Mouse (Mus musculus): ENCODE measurements at regions not wholly inside any gene's neighbourhood (a gene's known extent, or its start where the extent isn't known, plus 50 kb on each side); places are given as distances from the start of the nearest gene placed in this dataset.

- Histone ChIP-seq H3K4me1 (no peaks in the 10 kb centered on the region), H3K9me3 (no peaks in the 10 kb centered on the region), H3K27ac (no peak overlapping the region), H3K4me3 (no peak overlapping the region), H3K36me3 (replicated peaks) (no peaks in the 10 kb centered on the region), H3K27me3 (ENCODE audit: poor library complexity, severe bottlenecking) (no peaks in the 10 kb centered on the region)
- WGBS = 79% methylated on average over 8 of the region's 8 CpGs
- no peak for DNase-seq (ENCODE audit: extremely low spot score, low spot score)
These were observed 629.3 kb upstream of the Fam160b2 start for GRCm38 (mm10) chr14:71228894-71229446.

DNA sequence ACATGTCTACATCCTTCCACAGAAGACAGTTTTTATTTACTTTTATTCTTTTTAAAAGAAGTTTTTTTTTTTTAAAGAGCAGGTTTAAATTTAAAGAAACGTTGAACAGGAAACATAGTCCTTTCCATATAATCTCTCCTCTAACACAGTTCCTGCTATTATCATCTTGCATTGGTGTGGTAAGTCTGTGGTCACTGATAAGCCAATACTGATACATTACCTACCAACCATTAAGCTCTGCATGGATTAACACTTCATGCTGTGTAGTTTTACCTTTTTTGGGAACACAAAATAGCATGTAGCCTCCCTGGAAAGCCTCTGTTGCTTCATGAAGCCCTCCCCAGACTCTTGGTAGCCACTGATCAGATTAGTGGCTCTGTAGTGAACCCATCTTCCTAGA lies 617.4 kb upstream of the Fam160b2 start:
- WGBS = 92% methylated on average over 1 of the region's 1 CpGs
- no peak overlapping the region for H3K27ac ChIP-seq
- no peak overlapping the region for H3K4me3 ChIP-seq
- no peak for DNase-seq (ENCODE audit: extremely low spot score, low spot score)
- no peaks in the 10 kb centered on the region for H3K27me3 ChIP-seq (ENCODE audit: poor library complexity, severe bottlenecking)
- H3K4me1 ChIP-seq = no peaks in the 10 kb centered on the region
- H3K9me3 ChIP-seq = no peaks in the 10 kb centered on the region
- H3K36me3 ChIP-seq (replicated peaks) = no peaks in the 10 kb centered on the region

DNA sequence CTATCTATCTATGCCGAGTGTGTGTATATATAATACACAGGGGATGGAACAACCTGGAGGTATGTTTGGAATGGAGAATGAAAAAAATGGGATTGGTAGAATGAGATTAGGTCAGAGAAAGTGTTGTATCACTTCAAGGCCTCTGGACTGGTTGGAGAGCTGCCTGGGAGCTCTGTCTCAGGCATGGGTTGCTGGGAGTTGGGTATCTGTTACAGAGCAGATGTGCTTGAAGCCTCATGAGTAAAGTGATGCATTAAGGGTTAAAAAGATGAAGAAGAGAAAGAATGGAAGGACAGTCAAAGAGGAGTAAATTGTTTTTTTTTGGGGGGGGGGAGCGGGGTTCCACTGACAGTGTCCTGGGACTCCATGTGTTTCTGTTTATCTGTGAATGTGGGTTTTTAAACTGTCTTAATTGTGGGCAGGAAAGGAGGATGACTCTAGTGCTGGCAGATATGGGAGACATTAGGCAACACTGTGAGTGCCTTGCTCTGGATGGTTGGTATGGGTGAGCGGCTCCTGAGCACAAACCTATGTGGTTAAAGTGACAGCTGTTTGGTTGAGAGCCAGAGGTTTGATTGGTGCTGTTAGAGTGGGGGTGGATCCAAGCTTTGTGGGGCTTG lies 611.8 kb upstream of the Fam160b2 start:
- H3K27ac ChIP-seq = no peak overlapping the region
- H3K36me3 ChIP-seq (replicated peaks) = no peaks in the 10 kb centered on the region
- DNase-seq (ENCODE audit: extremely low spot score, low spot score) = no peak
- H3K9me3 ChIP-seq = no peaks in the 10 kb centered on the region
- no peaks in the 10 kb centered on the region for H3K4me1 ChIP-seq
- no peak overlapping the region for H3K4me3 ChIP-seq
- H3K27me3 ChIP-seq (ENCODE audit: poor library complexity, severe bottlenecking) = no peaks in the 10 kb centered on the region
- 87% methylated on average over 3 of the region's 3 CpGs for WGBS

DNA sequence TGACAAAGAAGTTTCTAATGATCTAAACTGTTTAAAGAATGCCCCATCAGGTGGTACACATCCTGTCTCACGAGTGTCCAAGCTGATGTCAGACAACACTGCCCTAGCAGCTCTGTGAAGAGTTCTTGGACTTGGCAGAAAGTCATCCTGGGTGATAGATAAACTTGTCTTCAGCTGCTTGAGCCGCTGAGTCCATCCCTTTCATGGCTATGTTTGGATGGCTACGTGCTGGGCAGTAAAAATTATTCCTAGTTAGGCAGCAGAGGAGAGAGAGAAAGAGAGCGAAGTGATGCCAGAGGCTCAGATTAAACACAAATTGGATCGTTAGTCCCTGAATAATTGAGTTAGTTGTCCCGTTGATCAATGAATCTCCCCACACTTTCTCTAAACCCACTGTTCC lies 603.8 kb upstream of the Fam160b2 start:
- Histone ChIP-seq H3K27ac (no peak overlapping the region), H3K4me1 (no peaks in the 10 kb centered on the region), H3K9me3 (no peaks in the 10 kb centered on the region), H3K36me3 (replicated peaks) (no peaks in the 10 kb centered on the region), H3K27me3 (ENCODE audit: poor library complexity, severe bottlenecking) (no peaks in the 10 kb centered on the region), H3K4me3 (no peak overlapping the region)
- no peak for DNase-seq (ENCODE audit: extremely low spot score, low spot score)
- WGBS = 76% methylated on average over 6 of the region's 6 CpGs

- no peak overlapping the region for H3K4me3 ChIP-seq
- H3K27ac ChIP-seq = no peak overlapping the region
- H3K27me3 ChIP-seq (ENCODE audit: poor library complexity, severe bottlenecking) = no peaks in the 10 kb centered on the region
- no peaks in the 10 kb centered on the region for H3K4me1 ChIP-seq
- no peaks in the 10 kb centered on the region for H3K9me3 ChIP-seq
- 97% methylated on average over 1 of the region's 1 CpGs for WGBS
- H3K36me3 ChIP-seq (replicated peaks) = no peaks in the 10 kb centered on the region
- no peak for DNase-seq (ENCODE audit: extremely low spot score, low spot score)
These were observed 601.3 kb upstream of the Fam160b2 start for GRCm38 (mm10) chr14:71200917-71201316.

DNA sequence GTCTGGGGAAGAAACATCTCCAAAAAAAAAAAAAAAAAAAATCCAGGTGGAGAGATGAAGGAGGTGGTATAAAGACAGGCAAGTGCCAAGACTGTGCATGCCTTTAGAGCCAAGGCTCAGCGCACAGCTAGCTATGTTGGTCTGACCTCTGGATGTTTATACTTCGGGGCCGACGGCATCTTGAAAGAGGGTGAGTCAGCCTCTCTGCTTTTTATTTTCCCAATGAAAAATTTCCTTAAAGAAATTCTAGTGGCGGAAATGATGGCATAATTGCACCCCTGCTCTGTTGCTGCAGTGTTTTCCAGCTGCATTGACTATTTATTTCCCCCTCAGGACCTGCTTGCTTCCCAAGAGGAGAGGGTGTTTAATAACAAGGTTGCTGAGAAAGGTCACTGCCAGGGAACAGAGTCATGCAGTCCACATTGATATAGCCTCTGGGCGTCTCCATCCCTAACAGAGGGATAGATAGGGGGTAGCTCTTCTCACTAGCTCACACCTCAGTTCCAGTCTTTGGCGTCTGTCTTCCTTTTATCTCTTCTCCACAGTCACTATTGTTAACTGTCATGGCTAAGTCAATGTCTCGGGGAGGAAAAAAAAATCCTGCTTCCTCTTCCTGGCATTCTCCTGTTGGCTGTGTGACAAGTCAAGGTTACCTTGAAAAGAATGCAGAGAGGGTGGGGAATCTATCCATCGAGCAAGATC lies 599.7 kb upstream of the Fam160b2 start:
- WGBS = 76% methylated on average over 9 of the region's 9 CpGs
- no peaks in the 10 kb centered on the region for H3K9me3 ChIP-seq
- no peaks in the 10 kb centered on the region for H3K4me1 ChIP-seq
- DNase-seq (ENCODE audit: extremely low spot score, low spot score) = no peak
- H3K27ac ChIP-seq = no peak overlapping the region
- H3K4me3 ChIP-seq = no peak overlapping the region
- H3K36me3 ChIP-seq (replicated peaks) = no peaks in the 10 kb centered on the region
- no peaks in the 10 kb centered on the region for H3K27me3 ChIP-seq (ENCODE audit: poor library complexity, severe bottlenecking)

- WGBS = 95% methylated on average over 2 of the region's 2 CpGs
- Histone ChIP-seq H3K27ac (no peak overlapping the region), H3K27me3 (ENCODE audit: poor library complexity, severe bottlenecking) (no peaks in the 10 kb centered on the region), H3K4me1 (no peaks in the 10 kb centered on the region), H3K9me3 (no peaks in the 10 kb centered on the region), H3K36me3 (replicated peaks) (no peaks in the 10 kb centered on the region), H3K4me3 (no peak overlapping the region)
- no peak for DNase-seq (ENCODE audit: extremely low spot score, low spot score)
These were observed 594.6 kb upstream of the Fam160b2 start for GRCm38 (mm10) chr14:71194219-71194618.

DNA sequence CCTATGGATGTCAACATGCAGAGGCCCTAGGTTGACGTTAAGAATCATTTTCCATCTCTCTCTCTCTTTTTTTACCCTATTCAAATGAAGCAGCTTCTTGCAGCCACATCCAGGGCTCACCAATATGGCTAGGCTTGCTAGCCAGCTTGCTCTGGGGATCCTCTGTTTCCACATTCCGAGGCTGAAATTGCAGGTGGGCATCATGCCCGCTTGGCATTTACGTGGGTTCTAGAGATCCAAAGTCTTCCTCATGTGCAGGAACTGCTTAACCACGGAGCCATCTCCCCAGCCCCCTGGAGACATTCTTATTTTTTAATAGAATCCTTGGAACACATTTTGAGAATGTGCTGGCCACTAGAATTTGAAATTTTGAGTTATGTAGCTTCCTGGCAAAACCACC lies 592.9 kb upstream of the Fam160b2 start:
- H3K4me3 ChIP-seq = no peak overlapping the region
- H3K27ac ChIP-seq = no peak overlapping the region
- no peaks in the 10 kb centered on the region for H3K9me3 ChIP-seq
- WGBS = 92% methylated on average over 5 of the region's 5 CpGs
- H3K4me1 ChIP-seq = no peaks in the 10 kb centered on the region
- no peaks in the 10 kb centered on the region for H3K27me3 ChIP-seq (ENCODE audit: poor library complexity, severe bottlenecking)
- no peak for DNase-seq (ENCODE audit: extremely low spot score, low spot score)
- no peaks in the 10 kb centered on the region for H3K36me3 ChIP-seq (replicated peaks)

- no peaks in the 10 kb centered on the region for H3K36me3 ChIP-seq (replicated peaks)
- 83% methylated on average over 2 of the region's 2 CpGs for WGBS
These were observed 589.7 kb upstream of the Fam160b2 start for GRCm38 (mm10) chr14:71189360-71189759.

GRCm38 (mm10) chr14:71177341-71177740 lies 577.7 kb upstream of the Fam160b2 start:
- H3K4me3 ChIP-seq = no peak overlapping the region
- DNase-seq (ENCODE audit: extremely low spot score, low spot score) = no peak
- no peaks in the 10 kb centered on the region for H3K27me3 ChIP-seq (ENCODE audit: poor library complexity, severe bottlenecking)
- 84% methylated on average over 6 of the region's 6 CpGs for WGBS
- H3K36me3 ChIP-seq (replicated peaks) = no peaks in the 10 kb centered on the region
- H3K4me1 ChIP-seq = no peaks in the 10 kb centered on the region
- no peak overlapping the region for H3K27ac ChIP-seq
- no peaks in the 10 kb centered on the region for H3K9me3 ChIP-seq

More at GRCm38 (mm10) chr14:71189360-71189759, 589.7 kb upstream of the Fam160b2 start:
- Histone ChIP-seq H3K27ac (no peak overlapping the region), H3K4me1 (no peaks in the 10 kb centered on the region), H3K9me3 (no peaks in the 10 kb centered on the region), H3K27me3 (ENCODE audit: poor library complexity, severe bottlenecking) (no peaks in the 10 kb centered on the region), H3K4me3 (no peak overlapping the region)
- DNase-seq (ENCODE audit: extremely low spot score, low spot score) = no peak

DNA sequence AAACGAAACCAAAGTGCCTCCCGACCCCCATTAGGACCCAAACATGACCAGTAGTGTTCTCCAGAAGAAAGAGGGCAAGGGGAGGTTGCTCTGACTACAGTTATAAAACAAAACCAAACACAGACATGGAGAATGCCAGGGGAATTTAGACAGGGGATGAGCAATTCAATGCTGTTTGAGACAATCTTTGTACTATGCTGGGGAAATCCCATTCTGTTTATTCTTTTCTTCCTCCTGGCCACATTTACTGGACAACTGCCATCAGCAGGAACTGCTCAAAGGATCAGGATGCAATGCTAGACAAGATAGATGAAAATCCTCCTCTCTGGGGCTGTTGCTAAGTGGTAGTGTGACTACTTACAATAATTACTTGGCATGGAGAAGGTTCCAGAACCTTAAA lies 574.5 kb upstream of the Fam160b2 start:
- DNase-seq (ENCODE audit: extremely low spot score, low spot score) = no peak
- H3K27me3 ChIP-seq (ENCODE audit: poor library complexity, severe bottlenecking) = no peaks in the 10 kb centered on the region
- 76% methylated on average over 2 of the region's 2 CpGs for WGBS

DNA sequence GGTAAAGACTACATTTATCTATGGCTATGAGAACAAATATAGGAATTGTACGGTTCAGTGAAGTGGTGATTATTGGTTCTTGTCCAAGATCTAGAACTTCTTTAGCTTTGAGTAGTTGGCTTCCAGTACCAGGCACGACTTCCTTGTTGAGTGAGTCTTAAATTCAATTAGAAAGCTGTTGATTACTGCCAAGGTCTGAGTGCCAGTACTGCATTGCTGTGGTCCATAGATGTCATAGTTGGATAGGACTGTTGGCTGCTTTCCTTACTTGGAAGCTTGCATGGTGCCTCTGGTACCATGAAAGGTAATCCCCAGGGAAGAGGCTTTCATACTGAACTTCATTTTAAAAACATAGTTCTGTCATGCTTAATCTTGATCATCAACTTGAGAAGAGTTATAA lies 559.9 kb upstream of the Fam160b2 start:
- DNase-seq (ENCODE audit: extremely low spot score, low spot score) = no peak
- Histone ChIP-seq H3K4me1 (no peaks in the 10 kb centered on the region), H3K9me3 (no peaks in the 10 kb centered on the region), H3K36me3 (replicated peaks) (no peaks in the 10 kb centered on the region), H3K4me3 (no peak overlapping the region), H3K27ac (no peak overlapping the region), H3K27me3 (ENCODE audit: poor library complexity, severe bottlenecking) (no peaks in the 10 kb centered on the region)
- 85% methylated on average over 2 of the region's 2 CpGs for WGBS

More for the DNA sequence above, 574.5 kb upstream of the Fam160b2 start:
- Histone ChIP-seq H3K27ac (no peak overlapping the region), H3K36me3 (replicated peaks) (no peaks in the 10 kb centered on the region), H3K4me1 (no peaks in the 10 kb centered on the region), H3K9me3 (no peaks in the 10 kb centered on the region), H3K4me3 (no peak overlapping the region)

DNA sequence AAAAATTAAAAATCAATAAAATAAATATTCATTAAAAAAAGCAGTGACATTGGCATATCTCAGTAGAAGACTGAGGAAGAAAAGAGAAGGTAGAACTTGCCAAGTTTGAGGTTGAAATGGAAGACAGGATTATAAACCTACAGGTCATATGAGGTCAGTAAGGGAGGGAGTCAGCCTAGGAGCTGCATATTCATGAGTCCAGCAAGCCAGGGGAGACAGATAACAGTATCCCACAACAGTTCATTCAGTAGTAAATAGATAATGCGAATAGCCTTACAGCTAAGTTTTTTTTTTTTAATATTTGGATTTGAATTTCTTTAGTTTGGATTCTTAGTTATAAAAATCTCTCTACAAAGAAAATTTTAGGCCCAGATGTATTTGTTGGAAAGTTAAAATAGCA lies 542.8 kb upstream of the Fam160b2 start:
- Histone ChIP-seq H3K4me3 (no peak overlapping the region), H3K27me3 (ENCODE audit: poor library complexity, severe bottlenecking) (no peaks in the 10 kb centered on the region), H3K36me3 (replicated peaks) (no peaks in the 10 kb centered on the region), H3K9me3 (0 out of 2 replicates have a peak, but pooled peaks cover 4% of the 10 kb centered on the region), H3K4me1 (no peaks in the 10 kb centered on the region), H3K27ac (no peak overlapping the region)
- no peak for DNase-seq (ENCODE audit: extremely low spot score, low spot score)
- WGBS = 96% methylated on average over 1 of the region's 1 CpGs
